Mouse (Mus musculus): ENCODE data around the gene Unc5c. TPM values are rescaled to one million over a fixed set of nuclear protein-coding genes. Genes with fewer than 3 reads are reported as not detected.

Unc5c gene
- total and polyA plus RNA-seq, 3 experiments, result not detected

DNA sequence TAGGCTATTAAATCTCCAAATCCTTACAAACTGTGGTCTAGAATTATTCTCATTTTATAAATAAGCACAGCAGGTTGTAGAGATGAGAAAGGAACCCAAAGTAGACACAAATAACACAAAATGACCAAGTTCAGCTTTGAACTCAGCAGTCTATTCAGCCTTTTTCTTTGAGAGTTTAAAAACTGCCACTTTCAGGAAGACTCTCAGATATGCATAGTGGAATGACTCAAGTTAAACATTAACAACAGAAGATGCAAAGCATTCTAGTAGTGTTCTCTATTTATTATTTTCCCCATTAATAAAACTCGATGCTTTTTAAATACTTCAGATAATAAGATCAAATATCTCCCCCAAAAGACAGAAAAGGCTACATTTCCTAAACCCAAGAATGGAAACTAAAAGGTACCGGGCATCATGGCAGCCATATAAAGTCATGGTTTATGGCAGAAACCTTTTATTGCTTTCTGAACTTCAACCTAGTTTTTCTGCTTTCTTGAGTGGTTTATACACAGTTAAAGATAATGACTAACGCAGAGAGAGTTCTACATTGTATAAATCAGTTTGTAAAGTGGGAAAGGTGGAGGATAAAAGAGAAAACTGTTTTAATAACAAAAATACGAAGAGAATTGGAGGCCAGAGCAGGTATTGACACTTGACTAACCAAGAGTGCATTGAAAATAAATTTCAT lies 283.8 kb downstream of the Unc5c start:
- no peaks in the 10 kb centered on the region for H3K79me2 ChIP-seq (replicated peaks; ENCODE audit: control insufficient read depth, extremely low read depth, insufficient read depth, poor library complexity, severe bottlenecking)
- TF ChIP-seq MXI1 (IDR thresholded peaks at IDR 0.05; ENCODE audit: low read depth, low read length) (no peak), ETS1 (conservative IDR thresholded peaks at IDR 0.05; ENCODE audit: low read depth, low read length) (no peak), JUN (IDR thresholded peaks at IDR 0.05; ENCODE audit: insufficient read depth, low read depth, low read length) (no peak), MAFK (IDR thresholded peaks at IDR 0.05; ENCODE audit: insufficient replicate concordance, low read length) (no peak), POLR2AphosphoS2 (IDR thresholded peaks at IDR 0.05; ENCODE audit: low read depth, low read length) (no peak), USF1 (IDR thresholded peaks at IDR 0.05; ENCODE audit: low read depth, low read length) (no peak)
- dilution Hi-C loops (cut with MboI; ENCODE audit: extremely low pct_ligation_motif_present, extremely low pct_unique_long_range_greater_than_20kb, low sequenced_read_pairs), result no loop called here
- no peak overlapping the region for H3K9ac ChIP-seq (ENCODE audit: insufficient read depth, low read depth)
- H3K27ac ChIP-seq (ENCODE audit: insufficient read depth, low read depth), result no peak overlapping the region
- H3K4me2 ChIP-seq (ENCODE audit: insufficient read depth, low read depth, poor library complexity, severe bottlenecking), result no peak overlapping the region
- no peaks in the 10 kb centered on the region for H3K36me3 ChIP-seq (replicated peaks in 1 of 2; ENCODE audit: control insufficient read depth in 1 of 2, insufficient read depth in 1 of 2, low read length in 1 of 2)
- no peaks in the 10 kb centered on the region for H3K27me3 ChIP-seq (replicated peaks)
- DNase-seq (ENCODE audit: extremely low read depth), result no peak
- in situ Hi-C loops (cut with MboI; ENCODE audit: low pct_ligation_motif_present, low pct_unique_long_range_greater_than_20kb, low sequenced_read_pairs), result no loop called here
- H3K4me3 ChIP-seq (replicated peaks in 1 of 3; ENCODE audit: low read depth in 2 of 3, low read length in 2 of 3, poor library complexity in 1 of 3), result no peak overlapping the region
- no peaks in the 10 kb centered on the region for H3K9me3 ChIP-seq (replicated peaks; ENCODE audit: low read length)
- no peaks in the 10 kb centered on the region for H3K4me1 ChIP-seq (ENCODE audit: control insufficient read depth in 1 of 2, insufficient read depth in 2 of 2)

DNA sequence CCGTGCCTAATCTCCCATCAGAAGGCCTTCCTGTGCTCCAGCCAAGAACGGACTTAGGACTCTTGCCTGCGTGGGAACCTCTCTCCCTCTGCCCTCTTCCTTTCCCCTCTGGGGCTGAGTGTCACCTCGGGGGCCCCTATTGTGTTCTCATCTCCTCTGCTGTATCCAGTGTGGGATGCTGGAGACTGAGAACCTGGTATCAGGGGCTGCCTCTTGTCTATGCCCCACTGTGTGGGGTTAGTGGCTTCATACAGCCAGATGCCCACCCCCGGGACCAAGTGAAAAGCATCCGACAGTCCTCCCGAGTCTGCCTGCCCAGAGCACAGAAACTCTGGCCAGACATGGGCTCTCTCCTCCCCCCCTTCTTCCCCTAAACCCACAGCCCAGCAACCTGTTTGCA lies 287.2 kb downstream of the Unc5c start:
- Histone ChIP-seq H3K4me1 (ENCODE audit: control insufficient read depth in 1 of 2, insufficient read depth in 2 of 2) (no peaks in the 10 kb centered on the region), H3K79me2 (replicated peaks; ENCODE audit: control insufficient read depth, extremely low read depth, insufficient read depth, poor library complexity, severe bottlenecking) (no peaks in the 10 kb centered on the region), H3K9ac (ENCODE audit: insufficient read depth, low read depth) (no peak overlapping the region), H3K27me3 (replicated peaks) (no peaks in the 10 kb centered on the region), H3K4me3 (replicated peaks in 1 of 3; ENCODE audit: low read depth in 2 of 3, low read length in 2 of 3, poor library complexity in 1 of 3) (no peak overlapping the region), H3K27ac (ENCODE audit: insufficient read depth, low read depth) (no peak overlapping the region), H3K36me3 (replicated peaks in 1 of 2; ENCODE audit: control insufficient read depth in 1 of 2, insufficient read depth in 1 of 2, low read length in 1 of 2) (no peaks in the 10 kb centered on the region), H3K9me3 (replicated peaks; ENCODE audit: low read length) (no peaks in the 10 kb centered on the region), H3K4me2 (ENCODE audit: insufficient read depth, low read depth, poor library complexity, severe bottlenecking) (no peak overlapping the region)
- TF ChIP-seq RCOR1 (conservative IDR thresholded peaks at IDR 0.05; ENCODE audit: low read depth, low read length), result no peak
- TF ChIP-seq HCFC1 (IDR thresholded peaks at IDR 0.05; ENCODE audit: low read depth, low read length), result no peak
- TF ChIP-seq POLR2A (IDR thresholded peaks at IDR 0.05; ENCODE audit: low read depth, low read length), result no peak
- dilution Hi-C loops (cut with MboI; ENCODE audit: extremely low pct_ligation_motif_present, extremely low pct_unique_long_range_greater_than_20kb, low sequenced_read_pairs) (no loop called here), in situ Hi-C loops (cut with MboI; ENCODE audit: low pct_ligation_motif_present, low pct_unique_long_range_greater_than_20kb, low sequenced_read_pairs) (no loop called here)
- DNase-seq (ENCODE audit: extremely low read depth), result no peak

DNA sequence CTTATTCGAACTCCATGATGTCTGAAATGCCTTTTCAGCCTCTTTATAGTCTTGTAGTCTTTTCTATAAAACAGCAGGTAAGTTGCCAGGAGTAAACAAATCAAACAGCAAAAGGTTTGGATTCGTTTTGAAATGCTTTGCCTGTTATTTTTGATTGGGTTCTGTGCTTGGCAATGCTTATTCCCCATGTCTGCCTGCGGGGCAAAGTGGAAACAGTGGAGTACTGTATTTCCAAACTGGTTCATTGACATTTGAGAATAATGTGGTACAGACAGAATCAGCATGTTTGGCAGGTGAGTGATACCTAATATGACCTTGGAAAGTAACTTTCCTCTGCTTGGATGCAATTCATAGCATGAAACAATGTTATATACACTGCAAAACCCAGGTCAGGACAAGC lies 292.2 kb downstream of the Unc5c start:
- Histone ChIP-seq H3K4me1 (ENCODE audit: control insufficient read depth in 1 of 2, insufficient read depth in 2 of 2) (no peaks in the 10 kb centered on the region), H3K4me2 (ENCODE audit: insufficient read depth, low read depth, poor library complexity, severe bottlenecking) (no peak overlapping the region), H3K9me3 (replicated peaks; ENCODE audit: low read length) (no peaks in the 10 kb centered on the region), H3K27ac (ENCODE audit: insufficient read depth, low read depth) (no peak overlapping the region), H3K36me3 (replicated peaks in 1 of 2; ENCODE audit: control insufficient read depth in 1 of 2, insufficient read depth in 1 of 2, low read length in 1 of 2) (no peaks in the 10 kb centered on the region), H3K79me2 (replicated peaks; ENCODE audit: control insufficient read depth, extremely low read depth, insufficient read depth, poor library complexity, severe bottlenecking) (no peaks in the 10 kb centered on the region), H3K9ac (ENCODE audit: insufficient read depth, low read depth) (no peak overlapping the region), H3K27me3 (replicated peaks) (no peaks in the 10 kb centered on the region), H3K4me3 (replicated peaks in 1 of 3; ENCODE audit: low read depth in 2 of 3, low read length in 2 of 3, poor library complexity in 1 of 3) (no peak overlapping the region)
- DNase-seq (ENCODE audit: extremely low read depth), result no peak
- in situ Hi-C loops (cut with MboI; ENCODE audit: low pct_ligation_motif_present, low pct_unique_long_range_greater_than_20kb, low sequenced_read_pairs) (no loop called here), dilution Hi-C loops (cut with MboI; ENCODE audit: extremely low pct_ligation_motif_present, extremely low pct_unique_long_range_greater_than_20kb, low sequenced_read_pairs) (no loop called here)
- no peak for TF ChIP-seq MEF2A (IDR thresholded peaks at IDR 0.05; ENCODE audit: borderline replicate concordance, low read depth, low read length)
- no peak for TF ChIP-seq SMC3 (IDR thresholded peaks at IDR 0.05; ENCODE audit: low read depth, low read length)
- no peak for TF ChIP-seq PAX5 (IDR thresholded peaks at IDR 0.05; ENCODE audit: low read length)
- no peak for TF ChIP-seq JUND (conservative IDR thresholded peaks at IDR 0.05; ENCODE audit: low read depth, low read length)
- TF ChIP-seq EP300 (IDR thresholded peaks at IDR 0.05; ENCODE audit: low read length), result no peak
- no peak for TF ChIP-seq CHD2 (IDR thresholded peaks at IDR 0.05; ENCODE audit: low read length)
- no peak for TF ChIP-seq NELFE (IDR thresholded peaks at IDR 0.05; ENCODE audit: low read depth, low read length)
- no peak for TF ChIP-seq ZKSCAN1 (IDR thresholded peaks at IDR 0.05; ENCODE audit: borderline replicate concordance, low read depth, low read length)
- no peak for TF ChIP-seq HCFC1 (IDR thresholded peaks at IDR 0.05; ENCODE audit: low read depth, low read length)
- TF ChIP-seq JUN (IDR thresholded peaks at IDR 0.05; ENCODE audit: insufficient read depth, low read depth, low read length), result no peak
- no peak for TF ChIP-seq RCOR1 (conservative IDR thresholded peaks at IDR 0.05; ENCODE audit: low read depth, low read length)
- TF ChIP-seq SIN3A (IDR thresholded peaks at IDR 0.05; ENCODE audit: low read length), result no peak
- no peak for TF ChIP-seq UBTF (IDR thresholded peaks at IDR 0.05; ENCODE audit: low read depth, low read length)
- TF ChIP-seq TBP (conservative IDR thresholded peaks at IDR 0.05; ENCODE audit: low read depth, low read length), result no peak
- no peak for TF ChIP-seq USF1 (IDR thresholded peaks at IDR 0.05; ENCODE audit: low read depth, low read length)
- no peak for TF ChIP-seq TCF12 (IDR thresholded peaks at IDR 0.05; ENCODE audit: low read depth, low read length)
- no peak for TF ChIP-seq MAFK (IDR thresholded peaks at IDR 0.05; ENCODE audit: insufficient replicate concordance, low read length)
- no peak for TF ChIP-seq ELF1 (IDR thresholded peaks at IDR 0.05; ENCODE audit: low read depth, low read length)
- TF ChIP-seq NRF1 (IDR thresholded peaks at IDR 0.05; ENCODE audit: low read depth, low read length), result no peak

Measured in CH12.LX (cell line).